Mouse (Mus musculus): ENCODE data around the gene Usp9x.
A peak's percentile ranks its signal among the peaks of the same experiment; 100 is the strongest.

The Usp9x gene

GRCm38 (mm10) chrX:13072461-13072982, 1.2 kb downstream of the Usp9x start:
- peak; percentile 53 for DNase-seq (ENCODE audit: low read depth, low spot score)

- no peak for DNase-seq (ENCODE audit: low read depth, low spot score)
Observed at GRCm38 (mm10) chrX:13085621-13086020, 14.3 kb downstream of the Usp9x start.

- DNase-seq (ENCODE audit: low read depth, low spot score) = no peak
Observed at GRCm38 (mm10) chrX:13096985-13097384, 25.7 kb downstream of the Usp9x start.

GRCm38 (mm10) chrX:13206514-13206913, 135.2 kb downstream of the Usp9x start:
- no peak for DNase-seq (ENCODE audit: low read depth, low spot score)

GRCm38 (mm10) chrX:13207512-13208341, 136.4 kb downstream of the Usp9x start:
- DNase-seq (ENCODE audit: low read depth, low spot score) = peak; percentile 92

GRCm38 (mm10) chrX:13208404-13208803, 137.1 kb downstream of the Usp9x start:
- no peak for DNase-seq (ENCODE audit: low read depth, low spot score)

- no peak for DNase-seq (ENCODE audit: low read depth, low spot score)
Observed at GRCm38 (mm10) chrX:13214275-13214674, 143.0 kb downstream of the Usp9x start.
